Mouse (Mus musculus): ENCODE measurements around the gene Csrp1. TPM values are rescaled to one million over a fixed set of nuclear protein-coding genes. Genes with fewer than 3 reads are reported as not detected.

The Csrp1 gene
- polyA plus RNA-seq, 1 experiment = 178 TPM

DNA sequence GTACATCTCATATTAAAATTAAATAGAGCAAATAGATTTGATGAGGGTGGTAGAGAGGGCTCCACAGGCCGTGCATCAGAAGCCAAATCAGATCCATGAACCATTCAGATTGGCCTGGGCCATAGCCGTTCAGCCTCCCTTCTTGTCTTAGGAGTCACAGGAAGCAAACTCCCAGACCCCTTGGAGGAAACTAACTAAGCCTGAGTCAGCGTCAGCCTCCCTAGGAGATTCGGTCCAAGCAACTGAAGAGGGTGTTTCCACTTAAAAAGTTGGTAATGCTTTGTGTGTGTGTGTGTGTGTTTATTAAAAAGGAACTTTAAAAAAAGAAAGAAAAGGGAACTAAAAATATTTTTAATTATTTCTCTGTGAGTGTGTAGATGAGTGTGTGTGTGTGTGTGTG, 35.0 kb upstream of the Csrp1 start:
- no peak overlapping the region for H3K27ac ChIP-seq (ENCODE audit: insufficient read depth, low read length)
- no peak overlapping the region for H3K4me3 ChIP-seq (ENCODE audit: low read depth, low read length)
- no peaks in the 10 kb centered on the region for H3K36me3 ChIP-seq (ENCODE audit: control insufficient read depth, insufficient read depth, low read length, poor library complexity, severe bottlenecking)
- TF ChIP-seq EP300 (IDR thresholded peaks at IDR 0.05; ENCODE audit: insufficient read depth, low read depth, low read length) (no peak), CTCF (IDR thresholded peaks at IDR 0.05; ENCODE audit: low read depth, low read length) (no peak), POLR2A (IDR thresholded peaks at IDR 0.05; ENCODE audit: insufficient read depth, low read length) (no peak)
- no peak overlapping the region for H3K9ac ChIP-seq (ENCODE audit: low read depth, poor library complexity, severe bottlenecking)
- H3K9me3 ChIP-seq (replicated peaks; ENCODE audit: control insufficient read depth, insufficient read depth, low read length, poor library complexity, severe bottlenecking) = no peaks in the 10 kb centered on the region
- peaks cover 2% of the 10 kb centered on the region for H3K4me1 ChIP-seq (ENCODE audit: control insufficient read depth, insufficient read depth, low read length)
- no peaks in the 10 kb centered on the region for H3K27me3 ChIP-seq (ENCODE audit: control insufficient read depth, insufficient read depth, low read length, poor library complexity, severe bottlenecking)

DNA sequence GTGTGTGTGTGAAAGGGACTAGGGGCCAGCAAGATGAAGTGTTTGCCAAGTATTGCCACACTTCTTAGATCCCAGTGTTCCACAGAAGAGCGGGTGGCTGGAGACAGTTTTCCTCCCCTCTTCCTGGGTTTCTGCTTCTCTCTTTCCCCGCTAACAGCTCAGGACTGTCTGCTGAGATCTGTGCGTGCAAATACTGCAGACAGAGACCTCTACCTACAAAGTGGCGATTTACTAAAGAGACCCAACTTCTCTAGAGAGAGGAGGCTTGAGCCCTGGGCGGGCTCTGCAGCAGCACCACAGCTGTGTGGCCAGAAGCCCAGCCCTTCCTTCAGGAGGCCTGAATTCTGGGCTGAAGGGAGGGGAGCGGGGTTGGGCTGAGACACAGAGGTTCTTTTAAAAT, 34.5 kb upstream of the Csrp1 start:
- Histone ChIP-seq H3K4me3 (ENCODE audit: low read depth, low read length) (peak overlapping the region; percentile 27; the same call in 1 of the 2 replicates), H3K9me3 (replicated peaks; ENCODE audit: control insufficient read depth, insufficient read depth, low read length, poor library complexity, severe bottlenecking) (no peaks in the 10 kb centered on the region), H3K36me3 (ENCODE audit: control insufficient read depth, insufficient read depth, low read length, poor library complexity, severe bottlenecking) (no peaks in the 10 kb centered on the region), H3K4me1 (ENCODE audit: control insufficient read depth, insufficient read depth, low read length) (peaks cover 2% of the 10 kb centered on the region), H3K9ac (ENCODE audit: low read depth, poor library complexity, severe bottlenecking) (no peak overlapping the region), H3K27ac (ENCODE audit: insufficient read depth, low read length) (no peak overlapping the region), H3K27me3 (ENCODE audit: control insufficient read depth, insufficient read depth, low read length, poor library complexity, severe bottlenecking) (no peaks in the 10 kb centered on the region)
- TF ChIP-seq POLR2A (IDR thresholded peaks at IDR 0.05; ENCODE audit: insufficient read depth, low read length) (no peak), EP300 (IDR thresholded peaks at IDR 0.05; ENCODE audit: insufficient read depth, low read depth, low read length) (no peak), CTCF (IDR thresholded peaks at IDR 0.05; ENCODE audit: low read depth, low read length) (no peak)

DNA sequence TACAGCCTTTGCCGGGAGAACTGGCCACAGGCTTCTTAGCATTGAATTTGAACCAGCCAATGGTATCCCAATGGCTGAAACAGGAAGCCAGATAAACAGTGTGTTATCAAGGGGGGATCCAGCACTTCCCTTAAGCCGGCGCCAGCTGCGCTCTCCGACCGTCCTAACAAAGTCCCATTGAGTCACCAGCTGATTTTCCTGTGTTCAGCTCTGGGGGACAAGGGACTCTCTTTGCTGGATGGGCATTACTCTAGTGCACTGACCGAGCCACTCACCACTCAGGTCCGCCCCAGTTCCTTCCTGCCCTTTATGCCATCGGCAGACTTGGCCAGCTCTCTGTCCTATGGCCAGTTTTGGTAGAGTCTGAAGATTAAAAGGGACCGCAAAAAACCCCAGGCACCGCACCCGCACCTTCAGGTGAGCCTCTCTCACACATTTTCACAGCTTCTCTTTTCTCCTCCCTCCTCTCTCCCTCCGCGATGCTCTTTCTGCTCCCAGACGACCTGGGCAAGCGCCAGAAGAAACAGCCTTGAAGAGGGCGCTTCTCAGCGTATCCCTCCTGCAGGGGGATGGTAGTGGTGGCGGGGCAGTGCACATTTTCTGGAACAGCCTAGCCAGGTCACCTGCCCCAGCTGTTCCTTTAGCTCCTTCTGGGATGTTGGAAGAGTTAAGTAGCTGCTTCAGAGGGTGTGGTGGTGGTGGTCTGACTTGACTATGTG, 32.9 kb upstream of the Csrp1 start:
- TF ChIP-seq POLR2A (IDR thresholded peaks at IDR 0.05; ENCODE audit: insufficient read depth, low read length) (no peak), EP300 (IDR thresholded peaks at IDR 0.05; ENCODE audit: insufficient read depth, low read depth, low read length) (no peak), CTCF (IDR thresholded peaks at IDR 0.05; ENCODE audit: low read depth, low read length) (no peak)
- no peak overlapping the region for H3K27ac ChIP-seq (ENCODE audit: insufficient read depth, low read length)
- peaks cover 5% of the 10 kb centered on the region for H3K4me1 ChIP-seq (ENCODE audit: control insufficient read depth, insufficient read depth, low read length)
- H3K36me3 ChIP-seq (ENCODE audit: control insufficient read depth, insufficient read depth, low read length, poor library complexity, severe bottlenecking) = no peaks in the 10 kb centered on the region
- peak overlapping the region; percentile 67 for H3K4me3 ChIP-seq (ENCODE audit: low read depth, low read length)
- peak overlapping the region; percentile 67 for H3K9ac ChIP-seq (ENCODE audit: low read depth, poor library complexity, severe bottlenecking)
- H3K9me3 ChIP-seq (replicated peaks; ENCODE audit: control insufficient read depth, insufficient read depth, low read length, poor library complexity, severe bottlenecking) = no peaks in the 10 kb centered on the region
- H3K27me3 ChIP-seq (ENCODE audit: control insufficient read depth, insufficient read depth, low read length, poor library complexity, severe bottlenecking) = no peaks in the 10 kb centered on the region

DNA sequence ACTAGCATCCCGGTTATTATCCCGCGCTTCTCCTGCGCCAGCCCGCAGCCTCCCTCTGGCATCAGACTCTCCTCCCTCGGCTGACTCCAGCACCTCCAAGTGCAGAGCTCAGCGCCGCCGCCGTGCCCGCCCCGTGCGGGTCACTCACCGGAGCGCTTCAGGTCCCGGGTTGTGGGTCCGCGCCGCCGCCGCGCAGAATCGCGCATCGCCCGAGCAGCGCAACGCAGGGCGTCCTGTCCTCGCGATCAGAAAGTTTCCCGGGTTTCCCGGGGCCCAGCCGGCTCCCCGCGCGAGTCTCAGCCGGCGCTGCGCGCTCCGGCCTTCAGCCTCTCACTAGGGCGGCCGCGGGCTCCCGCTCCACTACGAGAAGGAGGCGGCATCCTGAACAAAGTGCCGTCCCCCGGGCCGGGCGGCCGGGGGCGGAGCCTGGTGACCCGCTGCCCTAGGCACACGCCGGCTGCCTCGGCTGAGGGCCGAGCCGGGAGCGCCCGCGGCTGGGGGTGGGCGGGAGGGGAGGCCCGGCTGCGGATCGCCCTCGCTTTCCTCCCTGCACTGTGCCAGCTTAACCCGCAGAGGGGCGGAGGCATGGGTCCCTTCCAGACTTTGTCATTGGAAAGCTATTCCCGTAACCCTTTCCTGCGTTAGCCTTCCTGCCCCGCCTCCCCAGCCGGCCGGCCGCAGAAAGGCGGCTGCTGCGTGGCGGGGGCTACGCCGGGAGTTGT, 31.9 kb upstream of the Csrp1 start:
- Histone ChIP-seq H3K9me3 (replicated peaks; ENCODE audit: control insufficient read depth, insufficient read depth, low read length, poor library complexity, severe bottlenecking) (no peaks in the 10 kb centered on the region), H3K27me3 (ENCODE audit: control insufficient read depth, insufficient read depth, low read length, poor library complexity, severe bottlenecking) (no peaks in the 10 kb centered on the region), H3K27ac (ENCODE audit: insufficient read depth, low read length) (no peak overlapping the region), H3K4me3 (ENCODE audit: low read depth, low read length) (peak overlapping the region; percentile 74), H3K4me1 (ENCODE audit: control insufficient read depth, insufficient read depth, low read length) (peaks cover 5% of the 10 kb centered on the region), H3K9ac (ENCODE audit: low read depth, poor library complexity, severe bottlenecking) (peak overlapping the region; percentile 67), H3K36me3 (ENCODE audit: control insufficient read depth, insufficient read depth, low read length, poor library complexity, severe bottlenecking) (no peaks in the 10 kb centered on the region)
- TF ChIP-seq POLR2A (IDR thresholded peaks at IDR 0.05; ENCODE audit: insufficient read depth, low read length) (no peak), CTCF (IDR thresholded peaks at IDR 0.05; ENCODE audit: low read depth, low read length) (no peak), EP300 (IDR thresholded peaks at IDR 0.05; ENCODE audit: insufficient read depth, low read depth, low read length) (no peak)

DNA sequence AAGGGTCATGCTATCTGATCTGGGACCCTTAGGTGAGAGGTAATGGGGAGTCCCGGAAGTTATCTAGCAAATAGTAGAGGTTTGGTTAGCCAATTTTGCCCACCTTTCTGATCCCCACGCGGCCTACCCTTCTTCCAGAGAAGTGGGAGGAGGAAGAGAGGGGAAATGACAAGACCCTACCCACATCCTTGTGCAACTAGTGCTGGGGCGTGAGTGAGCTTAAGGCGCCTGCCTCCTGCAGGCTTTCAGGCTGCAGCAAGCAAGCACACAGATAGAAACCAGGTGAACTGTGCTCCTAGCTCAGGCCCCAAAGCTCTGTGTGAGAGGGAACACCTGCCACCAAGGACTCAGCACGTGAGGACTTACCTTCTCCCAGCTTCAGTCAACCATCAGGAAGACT, 31.2 kb upstream of the Csrp1 start:
- Histone ChIP-seq H3K9me3 (replicated peaks; ENCODE audit: control insufficient read depth, insufficient read depth, low read length, poor library complexity, severe bottlenecking) (no peaks in the 10 kb centered on the region), H3K9ac (ENCODE audit: low read depth, poor library complexity, severe bottlenecking) (peak overlapping the region; percentile 67), H3K4me1 (ENCODE audit: control insufficient read depth, insufficient read depth, low read length) (peaks cover 5% of the 10 kb centered on the region), H3K27me3 (ENCODE audit: control insufficient read depth, insufficient read depth, low read length, poor library complexity, severe bottlenecking) (no peaks in the 10 kb centered on the region), H3K4me3 (ENCODE audit: low read depth, low read length) (peak overlapping the region; percentile 74), H3K27ac (ENCODE audit: insufficient read depth, low read length) (no peak overlapping the region), H3K36me3 (ENCODE audit: control insufficient read depth, insufficient read depth, low read length, poor library complexity, severe bottlenecking) (no peaks in the 10 kb centered on the region)
- TF ChIP-seq POLR2A (IDR thresholded peaks at IDR 0.05; ENCODE audit: insufficient read depth, low read length) (no peak), CTCF (IDR thresholded peaks at IDR 0.05; ENCODE audit: low read depth, low read length) (no peak), EP300 (IDR thresholded peaks at IDR 0.05; ENCODE audit: insufficient read depth, low read depth, low read length) (no peak)
